Mouse (Mus musculus): ENCODE results near the gene Snorc. TPM values are rescaled to one million over a fixed set of nuclear protein-coding genes. Genes with fewer than 3 reads are reported as not detected.

The Snorc gene
- total and polyA plus RNA-seq, 3 experiments, result not detected

- no peak overlapping the region for H3K4me3 ChIP-seq (replicated peaks in 1 of 3; ENCODE audit: low read depth in 2 of 3, low read length in 2 of 3, poor library complexity in 1 of 3)
- in situ Hi-C loops (cut with MboI; ENCODE audit: low pct_ligation_motif_present, low pct_unique_long_range_greater_than_20kb, low sequenced_read_pairs), result no loop called here
- dilution Hi-C loops (cut with MboI; ENCODE audit: extremely low pct_ligation_motif_present, extremely low pct_unique_long_range_greater_than_20kb, low sequenced_read_pairs), result no loop called here
- H3K4me1 ChIP-seq (ENCODE audit: control insufficient read depth in 1 of 2, insufficient read depth in 2 of 2), result no peaks in the 10 kb centered on the region
- H3K36me3 ChIP-seq (replicated peaks in 1 of 2; ENCODE audit: control insufficient read depth in 1 of 2, insufficient read depth in 1 of 2, low read length in 1 of 2), result no peaks in the 10 kb centered on the region
- no peaks in the 10 kb centered on the region for H3K9me3 ChIP-seq (replicated peaks; ENCODE audit: low read length)
- H3K79me2 ChIP-seq (replicated peaks; ENCODE audit: control insufficient read depth, extremely low read depth, insufficient read depth, poor library complexity, severe bottlenecking), result no peaks in the 10 kb centered on the region
- no peak overlapping the region for H3K9ac ChIP-seq (ENCODE audit: insufficient read depth, low read depth)
- TF ChIP-seq GABPA (IDR thresholded peaks at IDR 0.05; ENCODE audit: insufficient replicate concordance, low read depth, low read length) (no peak), POLR2A (IDR thresholded peaks at IDR 0.05; ENCODE audit: low read depth, low read length) (no peak)
- H3K27me3 ChIP-seq (replicated peaks), result peaks cover 26% of the 10 kb centered on the region
- no peak overlapping the region for H3K27ac ChIP-seq (ENCODE audit: insufficient read depth, low read depth)
- no peak overlapping the region for H3K4me2 ChIP-seq (ENCODE audit: insufficient read depth, low read depth, poor library complexity, severe bottlenecking)
- DNase-seq (ENCODE audit: extremely low read depth), result no peak
These were observed 2.5 kb downstream of the Snorc start for GRCm38 (mm10) chr1:87472576-87472975.

GRCm38 (mm10) chr1:87475076-87475895 lies 5.2 kb downstream of the Snorc start:
- DNase-seq (ENCODE audit: extremely low read depth), result no peak
- no peak for TF ChIP-seq USF1 (IDR thresholded peaks at IDR 0.05; ENCODE audit: low read depth, low read length)
- TF ChIP-seq RCOR1 (conservative IDR thresholded peaks at IDR 0.05; ENCODE audit: low read depth, low read length), result no peak
- no peak for TF ChIP-seq TCF12 (IDR thresholded peaks at IDR 0.05; ENCODE audit: low read depth, low read length)
- TF ChIP-seq ZNF384 (IDR thresholded peaks at IDR 0.05; ENCODE audit: low read depth, low read length), result no peak
- TF ChIP-seq E2F4 (IDR thresholded peaks at IDR 0.05; ENCODE audit: insufficient replicate concordance, low read depth, low read length), result no peak
- no peak for TF ChIP-seq MAFK (IDR thresholded peaks at IDR 0.05; ENCODE audit: insufficient replicate concordance, low read length)
- TF ChIP-seq JUN (IDR thresholded peaks at IDR 0.05; ENCODE audit: insufficient read depth, low read depth, low read length), result no peak
- no peak for TF ChIP-seq GABPA (IDR thresholded peaks at IDR 0.05; ENCODE audit: insufficient replicate concordance, low read depth, low read length)
- no peak for TF ChIP-seq NRF1 (IDR thresholded peaks at IDR 0.05; ENCODE audit: low read depth, low read length)
- Histone ChIP-seq H3K36me3 (replicated peaks in 1 of 2; ENCODE audit: control insufficient read depth in 1 of 2, insufficient read depth in 1 of 2, low read length in 1 of 2) (no peaks in the 10 kb centered on the region), H3K27me3 (replicated peaks) (peaks cover 31% of the 10 kb centered on the region), H3K4me2 (ENCODE audit: insufficient read depth, low read depth, poor library complexity, severe bottlenecking) (no peak overlapping the region), H3K9ac (ENCODE audit: insufficient read depth, low read depth) (no peak overlapping the region), H3K27ac (ENCODE audit: insufficient read depth, low read depth) (no peak overlapping the region), H3K4me1 (ENCODE audit: control insufficient read depth in 1 of 2, insufficient read depth in 2 of 2) (peaks cover 0 to 1% of the 10 kb centered on the region in 2 experiments; a peak in 1 of 4 replicates), H3K9me3 (replicated peaks; ENCODE audit: low read length) (no peaks in the 10 kb centered on the region), H3K4me3 (replicated peaks in 1 of 3; ENCODE audit: low read depth in 2 of 3, low read length in 2 of 3, poor library complexity in 1 of 3) (no peak overlapping the region), H3K79me2 (replicated peaks; ENCODE audit: control insufficient read depth, extremely low read depth, insufficient read depth, poor library complexity, severe bottlenecking) (no peaks in the 10 kb centered on the region)
- dilution Hi-C loops (cut with MboI; ENCODE audit: extremely low pct_ligation_motif_present, extremely low pct_unique_long_range_greater_than_20kb, low sequenced_read_pairs), result no loop called here
- in situ Hi-C loops (cut with MboI; ENCODE audit: low pct_ligation_motif_present, low pct_unique_long_range_greater_than_20kb, low sequenced_read_pairs), result no loop called here

- in situ Hi-C loops (cut with MboI; ENCODE audit: low pct_ligation_motif_present, low pct_unique_long_range_greater_than_20kb, low sequenced_read_pairs) (no loop called here), dilution Hi-C loops (cut with MboI; ENCODE audit: extremely low pct_ligation_motif_present, extremely low pct_unique_long_range_greater_than_20kb, low sequenced_read_pairs) (no loop called here)
- H3K36me3 ChIP-seq (replicated peaks in 1 of 2; ENCODE audit: control insufficient read depth in 1 of 2, insufficient read depth in 1 of 2, low read length in 1 of 2), result no peaks in the 10 kb centered on the region
- no peak overlapping the region for H3K4me3 ChIP-seq (replicated peaks in 1 of 3; ENCODE audit: low read depth in 2 of 3, low read length in 2 of 3, poor library complexity in 1 of 3)
- H3K4me2 ChIP-seq (ENCODE audit: insufficient read depth, low read depth, poor library complexity, severe bottlenecking), result no peak overlapping the region
- no peaks in the 10 kb centered on the region for H3K79me2 ChIP-seq (replicated peaks; ENCODE audit: control insufficient read depth, extremely low read depth, insufficient read depth, poor library complexity, severe bottlenecking)
- H3K27ac ChIP-seq (ENCODE audit: insufficient read depth, low read depth), result no peak overlapping the region
- DNase-seq (ENCODE audit: extremely low read depth), result no peak
- no peaks in the 10 kb centered on the region for H3K9me3 ChIP-seq (replicated peaks; ENCODE audit: low read length)
- H3K27me3 ChIP-seq (replicated peaks), result peaks cover 6% of the 10 kb centered on the region
- H3K9ac ChIP-seq (ENCODE audit: insufficient read depth, low read depth), result no peak overlapping the region
- peaks cover 0 to 21% of the 10 kb centered on the region in 2 experiments; a peak in 2 of 4 replicates for H3K4me1 ChIP-seq (ENCODE audit: control insufficient read depth in 1 of 2, insufficient read depth in 2 of 2)
- TF ChIP-seq CHD2 (IDR thresholded peaks at IDR 0.05; ENCODE audit: low read length) (no peak), EP300 (IDR thresholded peaks at IDR 0.05; ENCODE audit: low read length) (no peak), SMC3 (IDR thresholded peaks at IDR 0.05; ENCODE audit: low read depth, low read length) (no peak), HCFC1 (IDR thresholded peaks at IDR 0.05; ENCODE audit: low read depth, low read length) (no peak), NRF1 (IDR thresholded peaks at IDR 0.05; ENCODE audit: low read depth, low read length) (no peak), MEF2A (IDR thresholded peaks at IDR 0.05; ENCODE audit: borderline replicate concordance, low read depth, low read length) (no peak), NELFE (IDR thresholded peaks at IDR 0.05; ENCODE audit: low read depth, low read length) (no peak), TCF12 (IDR thresholded peaks at IDR 0.05; ENCODE audit: low read depth, low read length) (no peak), ZC3H11A (IDR thresholded peaks at IDR 0.05; ENCODE audit: low read depth, low read length) (no peak), RAD21 (IDR thresholded peaks at IDR 0.05; ENCODE audit: low read depth, low read length) (no peak), POLR2A (IDR thresholded peaks at IDR 0.05; ENCODE audit: low read depth, low read length) (no peak), JUND (conservative IDR thresholded peaks at IDR 0.05; ENCODE audit: low read depth, low read length) (no peak), IRF4 (IDR thresholded peaks at IDR 0.05; ENCODE audit: low read depth, low read length) (no peak), PAX5 (IDR thresholded peaks at IDR 0.05; ENCODE audit: low read length) (no peak), RCOR1 (conservative IDR thresholded peaks at IDR 0.05; ENCODE audit: low read depth, low read length) (no peak), MAX (IDR thresholded peaks at IDR 0.05; ENCODE audit: low read length) (no peak), POLR2AphosphoS2 (IDR thresholded peaks at IDR 0.05; ENCODE audit: low read depth, low read length) (no peak), ZKSCAN1 (IDR thresholded peaks at IDR 0.05; ENCODE audit: borderline replicate concordance, low read depth, low read length) (no peak)
These were observed 12.5 kb downstream of the Snorc start for GRCm38 (mm10) chr1:87482546-87482945.

All from CH12.LX (cell line).